Mouse (Mus musculus): ENCODE data around the gene Olfr1278.
"Not testable (repeated sequence)": the region's sequence is repeated elsewhere in the genome, so short reads cannot be mapped to it uniquely, and the experiment has no call there.

The Olfr1278 gene

GRCm38 (mm10) chr2:111289836-111290235 lies at the start of gene Olfr1278:
Gene Olfr1278, plus strand, starts transcription at chr2:111290136.
- DNase-seq = no peak

- no peak for DNase-seq
These were observed 35.7 kb upstream of the Olfr1278 start, which contains the start of gene Olfr1276 for GRCm38 (mm10) chr2:111254216-111254615. Gene Olfr1276, plus strand, starts transcription at chr2:111254516.

GRCm38 (mm10) chr2:111274006-111274405 lies 15.9 kb upstream of the Olfr1278 start, which contains the start of gene Olfr1277:
Gene Olfr1277, minus strand, starts transcription at chr2:111274106.
- DNase-seq = no peak

GRCm38 (mm10) chr2:111298541-111298940 lies 8.6 kb downstream of the Olfr1278 start:
- DNase-seq = no peak

- no peak for DNase-seq
These were observed 10.4 kb downstream of the Olfr1278 start, which contains the start of gene Olfr1279 for GRCm38 (mm10) chr2:111300374-111300773. Gene Olfr1279, plus strand, starts transcription at chr2:111300635.

GRCm38 (mm10) chr2:111313717-111314116 lies 23.8 kb downstream of the Olfr1278 start, which contains the start of gene Olfr1280:
Gene Olfr1280, plus strand, starts transcription at chr2:111314017.
- DNase-seq = no peak

- no peak for DNase-seq
These were observed 36.3 kb downstream of the Olfr1278 start, which contains the start of gene Olfr1281 for GRCm38 (mm10) chr2:111326220-111326619. Gene Olfr1281, plus strand, starts transcription at chr2:111326520.

GRCm38 (mm10) chr2:111333721-111334120 lies 43.8 kb downstream of the Olfr1278 start:
- not testable (repeated sequence) for DNase-seq

- no peak for DNase-seq
These were observed 46.0 kb downstream of the Olfr1278 start, which contains the start of gene Olfr1282 for GRCm38 (mm10) chr2:111335976-111336375. Gene Olfr1282, minus strand, starts transcription at chr2:111336076.

Data from cerebellum, adult 8-10 months (tissue).